ENCODE assay signal across 10 mouse cellular contexts in genomic region chr4:131400756-131401155, GRCm38 (mm10).
DNase-seq lines count a peak whose midpoint lies in the region; ATAC-seq and TF ChIP-seq lines count a peak whose summit lies in the region.
"Had no signal": no experiment of that assay in that cellular context is flagged by ENCODE, and none has a peak within 500 bp of the region (broad histone marks: within the 10 kb centered on the region; RNA-seq: fewer than 3 reads in every experiment).

No protein-coding gene starts in this region.

- H3K4me1 ChIP-seq in thymus, adult 2 months (replicated peaks; ENCODE audit: control insufficient read depth, insufficient read depth, low read length) = no peaks in the 10 kb centered on the region
- H3K4me1 ChIP-seq in kidney, embryonic 16.5 days (ENCODE audit: insufficient read depth, low read length) = peaks cover 6% of the 10 kb centered on the region; the same call in 1 of the 2 replicates
- no peaks in the 10 kb centered on the region; the same call in 1 of the 2 replicates for H3K4me1 ChIP-seq in midbrain, postnatal 0 days (ENCODE audit: insufficient read depth, low read length)
- H3K4me1 ChIP-seq: heart, embryonic 13.5 days had no signal

- no peak overlapping the region for H3K4me3 ChIP-seq in thymus, adult 2 months (ENCODE audit: control insufficient read depth, insufficient read depth, low read length)
- no peak overlapping the region for H3K4me3 ChIP-seq in kidney, embryonic 16.5 days (ENCODE audit: low read length)
- no peak overlapping the region for H3K4me3 ChIP-seq in midbrain, postnatal 0 days (ENCODE audit: low read depth, low read length)
- H3K4me3 ChIP-seq: heart, embryonic 13.5 days had no signal

- WGBS in thymus, adult 2 months = 24% methylated on average over 11 of the region's 11 CpGs
- 21% methylated on average over 11 of the region's 11 CpGs for WGBS in kidney, embryonic 16.5 days
- WGBS in midbrain, postnatal 0 days = 25% methylated on average over 11 of the region's 11 CpGs

- H3K9me3 ChIP-seq in kidney, embryonic 16.5 days (ENCODE audit: low read length) = no peaks in the 10 kb centered on the region
- no peaks in the 10 kb centered on the region for H3K9me3 ChIP-seq in midbrain, postnatal 0 days (ENCODE audit: low read length)
- H3K9me3 ChIP-seq: heart, embryonic 13.5 days had no signal

- no peak overlapping the region for H3K9ac ChIP-seq in kidney, embryonic 16.5 days (replicated peaks; ENCODE audit: low read length)
- no peak overlapping the region for H3K9ac ChIP-seq in midbrain, postnatal 0 days (replicated peaks; ENCODE audit: low read length, poor library complexity, severe bottlenecking)
- H3K9ac ChIP-seq: heart, embryonic 13.5 days had no signal

- ATAC-seq in kidney, embryonic 16.5 days (ENCODE audit: low FRiP score, low TSS enrichment) = 0 out of 2 replicates have a peak, but pooled peaks have one; percentile 31
- ATAC-seq in midbrain, postnatal 0 days (ENCODE audit: low FRiP score) = no peak
- no peak for ATAC-seq in erythroid progenitor cell, adult 5-6 weeks (replicated peaks; ENCODE audit: low FRiP score, poor library complexity, severe bottlenecking)
- ATAC-seq: Patski had no signal

- no peak overlapping the region for H3K4me2 ChIP-seq in kidney, embryonic 16.5 days (replicated peaks; ENCODE audit: low read depth, low read length)
- no peak overlapping the region for H3K4me2 ChIP-seq in midbrain, postnatal 0 days (ENCODE audit: low read depth, low read length, poor library complexity, severe bottlenecking)
- H3K4me2 ChIP-seq: heart, embryonic 13.5 days had no signal

- DNase-seq in heart, adult 18-20 months = peak; percentile 10 to 63
- no peak for DNase-seq in heart, adult 9 months (ENCODE audit: low spot score in 2 of 2)
- no peak for DNase-seq in thymus, adult 2 months
- DNase-seq in thymus, postnatal 14 days = no peak
- peak; percentile 67 to 81 for DNase-seq in cerebellum, postnatal 25 days
- DNase-seq in midbrain, postnatal 0 days (ENCODE audit: low spot score) = no peak

- no peaks in the 10 kb centered on the region for H3K36me3 ChIP-seq in thymus, adult 2 months (ENCODE audit: control insufficient read depth, insufficient read depth, low read length)
- H3K36me3 ChIP-seq in kidney, embryonic 16.5 days (ENCODE audit: insufficient read depth, low read length) = no peaks in the 10 kb centered on the region
- H3K36me3 ChIP-seq in midbrain, postnatal 0 days (ENCODE audit: insufficient read depth, low read length) = no peaks in the 10 kb centered on the region
- H3K36me3 ChIP-seq: heart, embryonic 13.5 days had no signal

- no peak overlapping the region for H3K27ac ChIP-seq in thymus, adult 2 months (ENCODE audit: control insufficient read depth, insufficient read depth, low read length)
- no peak overlapping the region for H3K27ac ChIP-seq in kidney, embryonic 16.5 days (ENCODE audit: low read length)
- H3K27ac ChIP-seq in midbrain, postnatal 0 days (ENCODE audit: low read depth, low read length) = no peak overlapping the region
- H3K27ac ChIP-seq: heart, embryonic 13.5 days had no signal

- peak; percentile 44; the same call in 1 of the 2 replicates for TF ChIP-seq CTCF in thymus, adult 2 months (IDR thresholded peaks at IDR 0.05; ENCODE audit: borderline replicate concordance, control insufficient read depth, extremely low read depth, insufficient read depth, low read length, poor library complexity)
- peak; percentile 66 for TF ChIP-seq CTCF in midbrain, postnatal 0 days (IDR thresholded peaks at IDR 0.05)

- H3K27me3 ChIP-seq in thymus, adult 2 months (ENCODE audit: control insufficient read depth, insufficient read depth, low read length) = no peaks in the 10 kb centered on the region
- no peaks in the 10 kb centered on the region for H3K27me3 ChIP-seq in kidney, embryonic 16.5 days (ENCODE audit: insufficient read depth, low read length)
- H3K27me3 ChIP-seq in midbrain, postnatal 0 days (ENCODE audit: insufficient read depth, low read length) = no peaks in the 10 kb centered on the region
- H3K27me3 ChIP-seq: Patski had no signal

- TF ChIP-seq POLR2A in thymus, adult 2 months (IDR thresholded peaks at IDR 0.05; ENCODE audit: control insufficient read depth, extremely low read depth, insufficient read depth, low read length, poor library complexity) = no peak

Comparison
In these comparisons a context has a peak if more than half of its experiments do, and no peak if none do; other contexts are left out.
1. DNase-seq: peak in heart, adult 18-20 months (2 of 2) and cerebellum, postnatal 25 days (2 of 2); none in heart, adult 9 months (0 of 2), thymus, adult 2 months (single experiment), thymus, postnatal 14 days (single experiment) and midbrain, postnatal 0 days (single experiment).